Mouse (Mus musculus) spleen, adult 2 months (tissue): ENCODE measurements around the gene Tmprss9. TPM values are rescaled to one million over a fixed set of nuclear protein-coding genes. Genes with fewer than 3 reads are reported as not detected.

ENCODE experiments used
- DNase-seq, 2 experiments: peaks; one replicate each; pipeline versions ENCODE4 v3.0.0 to v3.0.0-alpha.2; 2012 to 2021; ENCODE audit warnings: low spot score in 2 of 2, low read depth in 1 of 2
- H3K27ac ChIP-seq: fragments of 200-500 bp; 2 replicates; pipeline ENCODE4 v1.5.1; 2012; ENCODE audit warnings: low read length, inconsistent platforms; ENCODE audit not compliant: insufficient read depth
- H3K27me3 ChIP-seq: fragments of 200-500 bp; 2 replicates; pipeline ENCODE4 v1.6.1; 2012; ENCODE audit warnings: mild to moderate bottlenecking, moderate library complexity, low read length, inconsistent platforms; ENCODE audit not compliant: control insufficient read depth, insufficient read depth
- H3K36me3 ChIP-seq: fragments of 200-500 bp; 2 replicates; pipeline ENCODE4 v1.6.1; 2012; ENCODE audit warnings: mild to moderate bottlenecking, low read length, inconsistent platforms; ENCODE audit not compliant: control insufficient read depth, insufficient read depth
- H3K4me1 ChIP-seq: fragments of 200-500 bp; 2 replicates; pipeline ENCODE4 v1.6.1; 2011; ENCODE audit warnings: inconsistent platforms; ENCODE audit not compliant: control insufficient read depth, insufficient read depth, insufficient read length
- H3K4me3 ChIP-seq: fragments of 200-500 bp; 2 replicates; pipeline ENCODE4 v1.5.1; 2011; ENCODE audit warnings: mild to moderate bottlenecking, inconsistent platforms; ENCODE audit not compliant: insufficient read depth, insufficient read length; ENCODE audit errors: extremely low read depth
- CTCF ChIP-seq: fragments of 200-500 bp; IDR thresholded peaks from 2 replicates; pipeline ENCODE4 v1.5.1; 2011; ENCODE audit warnings: mild to moderate bottlenecking, inconsistent platforms; ENCODE audit not compliant: insufficient read depth, insufficient read length, insufficient replicate concordance; ENCODE audit errors: extremely low read depth
- POLR2A ChIP-seq: fragments of 200-500 bp; IDR thresholded peaks from 2 replicates; pipeline ENCODE4 v1.6.1; 2011; ENCODE audit warnings: low read depth, low read length, inconsistent platforms
- WGBS: fragments of 180-500 bp; shearing (Covaris S2); methylation state at CpG from one replicate; pipeline ENCODE4 v1.1.7; 2018; 5-methylcytosine and 5-hydroxymethylcytosine counted together
- polyA plus RNA-seq: library from polyadenylated mRNA; depleted of rRNA; stranded (reverse); fragments of >200 nt; gene quantifications from 2 replicates; pipeline ENCODE4 v1.2.3, GENCODE M21; 2012

Tmprss9 gene
- polyA plus RNA-seq, 1 experiment = 0.09 TPM

- Histone ChIP-seq H3K4me3 (no peak overlapping the region), H3K27ac (no peak overlapping the region), H3K27me3 (no peaks in the 10 kb centered on the region), H3K36me3 (peaks cover 15% of the 10 kb centered on the region), H3K4me1 (peaks cover 2% of the 10 kb centered on the region)
- no peak for TF ChIP-seq CTCF
- no peak for TF ChIP-seq POLR2A
- WGBS = 86% methylated on average over 7 of the region's 7 CpGs
- no peak for DNase-seq
Measured at GRCm38 (mm10) chr10:80832818-80833217, 38.8 kb upstream of the Tmprss9 start.

- H3K27me3 ChIP-seq = no peaks in the 10 kb centered on the region
- TF ChIP-seq POLR2A = no peak
- TF ChIP-seq CTCF = no peak
- 77% methylated on average over 30 of the region's 30 CpGs for WGBS
Measured at GRCm38 (mm10) chr10:80835617-80836016, 36.0 kb upstream of the Tmprss9 start.

GRCm38 (mm10) chr10:80836949-80837379 is 34.7 kb upstream of the Tmprss9 start:
- no peak overlapping the region for H3K4me3 ChIP-seq

More at GRCm38 (mm10) chr10:80835617-80836016, 36.0 kb upstream of the Tmprss9 start:
- no peaks in the 10 kb centered on the region; the same call in 1 of the 2 replicates for H3K4me1 ChIP-seq
- no peak overlapping the region for H3K27ac ChIP-seq
- DNase-seq = no peak
- no peaks in the 10 kb centered on the region for H3K36me3 ChIP-seq
- no peak overlapping the region for H3K4me3 ChIP-seq

GRCm38 (mm10) chr10:80837827-80838226 is 33.8 kb upstream of the Tmprss9 start:
- no peaks in the 10 kb centered on the region for H3K27me3 ChIP-seq
- 65% methylated on average over 2 of the region's 2 CpGs for WGBS

More at GRCm38 (mm10) chr10:80836949-80837379, 34.7 kb upstream of the Tmprss9 start:
- Histone ChIP-seq H3K27ac (no peak overlapping the region), H3K4me1 (no peaks in the 10 kb centered on the region; the same call in 1 of the 2 replicates), H3K27me3 (no peaks in the 10 kb centered on the region), H3K36me3 (no peaks in the 10 kb centered on the region)
- 49% methylated on average over 7 of the region's 7 CpGs for WGBS
- no peak for DNase-seq
- TF ChIP-seq CTCF = no peak
- no peak for TF ChIP-seq POLR2A

GRCm38 (mm10) chr10:80838346-80838912 is 33.2 kb upstream of the Tmprss9 start:
- DNase-seq = no peak
- TF ChIP-seq CTCF (no peak), POLR2A (no peak)
- Histone ChIP-seq H3K4me1 (no peaks in the 10 kb centered on the region; the same call in 1 of the 2 replicates), H3K4me3 (no peak overlapping the region), H3K27me3 (peaks cover 4% of the 10 kb centered on the region; the same call in 1 of the 2 replicates), H3K36me3 (no peaks in the 10 kb centered on the region), H3K27ac (no peak overlapping the region)
- WGBS = 86% methylated on average over 2 of the region's 2 CpGs

More at GRCm38 (mm10) chr10:80837827-80838226, 33.8 kb upstream of the Tmprss9 start:
- Histone ChIP-seq H3K4me1 (no peaks in the 10 kb centered on the region; the same call in 1 of the 2 replicates), H3K4me3 (no peak overlapping the region), H3K27ac (no peak overlapping the region), H3K36me3 (no peaks in the 10 kb centered on the region)
- TF ChIP-seq CTCF (no peak), POLR2A (no peak)
- no peak for DNase-seq

- Histone ChIP-seq H3K4me3 (no peak overlapping the region), H3K36me3 (no peaks in the 10 kb centered on the region), H3K27ac (no peak overlapping the region), H3K4me1 (no peaks in the 10 kb centered on the region), H3K27me3 (peaks cover 6% of the 10 kb centered on the region; the same call in 1 of the 2 replicates)
- no peak for TF ChIP-seq CTCF
- TF ChIP-seq POLR2A = no peak
- WGBS = 72% methylated on average over 6 of the region's 6 CpGs
- no peak for DNase-seq
Measured at GRCm38 (mm10) chr10:80839848-80840247, 31.8 kb upstream of the Tmprss9 start.

- H3K4me3 ChIP-seq = no peak overlapping the region
- H3K36me3 ChIP-seq = no peaks in the 10 kb centered on the region
- no peak for DNase-seq
- H3K27me3 ChIP-seq = peaks cover 6% of the 10 kb centered on the region; the same call in 1 of the 2 replicates
- 88% methylated on average over 2 of the region's 2 CpGs for WGBS
- no peak for TF ChIP-seq CTCF
- H3K4me1 ChIP-seq = no peaks in the 10 kb centered on the region
- no peak overlapping the region for H3K27ac ChIP-seq
Measured at GRCm38 (mm10) chr10:80841685-80842084, 30.0 kb upstream of the Tmprss9 start.
